ENCODE assay signal across 8 mouse cellular contexts in genomic region chr3:88336058-88337013, GRCm38 (mm10). TPM values are rescaled to one million over a fixed set of nuclear protein-coding genes. Genes with fewer than 3 reads are reported as not detected.
DNase-seq lines count a peak whose midpoint lies in the region; ATAC-seq and TF ChIP-seq lines count a peak whose summit lies in the region.

Gene Tmem79, minus strand, starts transcription at chr3:88336148.
Gene Smg5, plus strand, starts transcription at chr3:88336260.

- ATAC-seq in erythroblast, adult 5-6 weeks (replicated peaks; ENCODE audit: low FRiP score, poor library complexity, severe bottlenecking) = peak; percentile 85
- peak; percentile 86 for ATAC-seq in heart, embryonic 11.5 days (replicated peaks; ENCODE audit: insufficient number of reproducible peaks, low FRiP score, low TSS enrichment)
- ATAC-seq in kidney, embryonic 16.5 days (ENCODE audit: low FRiP score, low TSS enrichment) = peak; percentile 94

- H3K4me2 ChIP-seq in heart, embryonic 11.5 days = peak within 1 kb of the TSS; percentile 82
- peak within 1 kb of the TSS; percentile 69 for H3K4me2 ChIP-seq in kidney, embryonic 16.5 days (replicated peaks; ENCODE audit: low read depth, low read length)
- peak within 1 kb of the TSS; percentile 75 for H3K4me2 ChIP-seq in myocyte (ENCODE audit: low read depth)

- no peaks in the 10 kb centered on the region for H3K9me3 ChIP-seq in heart, embryonic 11.5 days (replicated peaks; ENCODE audit: control insufficient read depth, low read length)
- no peaks in the 10 kb centered on the region for H3K9me3 ChIP-seq in kidney, embryonic 16.5 days (ENCODE audit: low read length)

- TF ChIP-seq POLR2A in liver, adult 2 months (IDR thresholded peaks at IDR 0.05; ENCODE audit: extremely low read depth, insufficient read depth, low read length) = peak; percentile 85
- peak; percentile 97 for TF ChIP-seq POLR2A in myocyte (IDR thresholded peaks at IDR 0.05; ENCODE audit: insufficient read length, low read depth)

- WGBS in heart, embryonic 11.5 days (ENCODE audit: insufficient replicate concordance) = 1% methylated on average over 54 of the region's 66 CpGs
- 1% methylated on average over 43 of the region's 66 CpGs for WGBS in kidney, embryonic 16.5 days
- WGBS in liver, adult 2 months = 1% methylated on average over 63 of the region's 66 CpGs

- peak within 1 kb of the TSS; percentile 69 for H3ac ChIP-seq in myocyte (ENCODE audit: control insufficient read depth, insufficient read length)

- DNase-seq in B cell, adult 2 months = peak; percentile 96
- DNase-seq in brain, adult 2 months (ENCODE audit: low read depth, low spot score) = peak; percentile 98
- DNase-seq in liver, adult 2 months (ENCODE audit: extremely low read depth, low read depth, low spot score) = peak; percentile 87
- DNase-seq in splenic B cell, adult 2 months (ENCODE audit: low read depth, low spot score) = peak; percentile 98

- H3K4me3 ChIP-seq in heart, embryonic 11.5 days (ENCODE audit: low read depth, low read length) = peak within 1 kb of the TSS; percentile 89
- H3K4me3 ChIP-seq in kidney, embryonic 16.5 days (ENCODE audit: low read length) = peak within 1 kb of the TSS; percentile 87
- peak within 1 kb of the TSS; percentile 69 for H3K4me3 ChIP-seq in liver, adult 2 months (ENCODE audit: insufficient read depth, low read depth, low read length)
- peak within 1 kb of the TSS; percentile 92 for H3K4me3 ChIP-seq in myocyte

- peaks cover 14% of the 10 kb centered on the region for H3K4me1 ChIP-seq in heart, embryonic 11.5 days (ENCODE audit: control insufficient read depth, insufficient read depth, low read length)
- peaks cover 28% of the 10 kb centered on the region for H3K4me1 ChIP-seq in kidney, embryonic 16.5 days (ENCODE audit: insufficient read depth, low read length)
- peaks cover 14% of the 10 kb centered on the region for H3K4me1 ChIP-seq in liver, adult 2 months (ENCODE audit: control insufficient read depth, insufficient read depth, low read length)

- TF ChIP-seq CTCF in liver, adult 2 months (IDR thresholded peaks at IDR 0.05; ENCODE audit: low read depth, low read length) = no peak

- no peaks in the 10 kb centered on the region for H3K27me3 ChIP-seq in heart, embryonic 11.5 days (ENCODE audit: control insufficient read depth, insufficient read depth, low read length)
- H3K27me3 ChIP-seq in kidney, embryonic 16.5 days (ENCODE audit: insufficient read depth, low read length) = no peaks in the 10 kb centered on the region
- no peaks in the 10 kb centered on the region for H3K27me3 ChIP-seq in liver, adult 2 months (ENCODE audit: control insufficient read depth, insufficient read depth, low read length)
- no peaks in the 10 kb centered on the region for H3K27me3 ChIP-seq in myocyte (ENCODE audit: control insufficient read depth, insufficient read depth, insufficient read length)
- H3K27me3 ChIP-seq in splenic B cell, adult 2 months (ENCODE audit: control insufficient read depth, insufficient read depth, low read length, poor library complexity, severe bottlenecking) = no peaks in the 10 kb centered on the region

- H3K79me2 ChIP-seq in liver, adult 2 months (ENCODE audit: control insufficient read depth, insufficient read depth, low read length) = peaks cover 7% of the 10 kb centered on the region; the same call in 1 of the 2 replicates
- peaks cover 61% of the 10 kb centered on the region for H3K79me2 ChIP-seq in myocyte (ENCODE audit: control insufficient read depth, insufficient read depth)

- H3K27ac ChIP-seq in heart, embryonic 11.5 days (ENCODE audit: low read depth, low read length) = peak within 1 kb of the TSS; percentile 94
- H3K27ac ChIP-seq in kidney, embryonic 16.5 days (ENCODE audit: low read length) = peak within 1 kb of the TSS; percentile 97
- H3K27ac ChIP-seq in liver, adult 2 months (replicated peaks; ENCODE audit: insufficient read depth, low read depth, low read length) = peak within 1 kb of the TSS; percentile 77

- peak within 1 kb of the TSS; percentile 97 for H3K9ac ChIP-seq in heart, embryonic 11.5 days (ENCODE audit: low read depth, low read length)
- H3K9ac ChIP-seq in kidney, embryonic 16.5 days (replicated peaks; ENCODE audit: low read length) = peak within 1 kb of the TSS; percentile 80
- H3K9ac ChIP-seq in liver, adult 2 months (ENCODE audit: low read depth, low read length) = peak within 1 kb of the TSS; percentile 91

- H3K36me3 ChIP-seq in heart, embryonic 11.5 days (ENCODE audit: control insufficient read depth, insufficient read depth, low read length) = no peaks in the 10 kb centered on the region
- no peaks in the 10 kb centered on the region for H3K36me3 ChIP-seq in kidney, embryonic 16.5 days (ENCODE audit: insufficient read depth, low read length)
- H3K36me3 ChIP-seq in liver, adult 2 months (ENCODE audit: control insufficient read depth, insufficient read depth, low read length) = 0 out of 2 replicates have a peak, but pooled peaks cover 2% of the 10 kb centered on the region
- peaks cover 11% of the 10 kb centered on the region for H3K36me3 ChIP-seq in myocyte (ENCODE audit: control insufficient read depth, insufficient read depth)
- H3K36me3 ChIP-seq in splenic B cell, adult 2 months (ENCODE audit: control insufficient read depth, insufficient read depth, low read length, poor library complexity, severe bottlenecking) = no peaks in the 10 kb centered on the region; the same call in 1 of the 2 replicates

TF ChIP-seq in myocyte, 11 proteins besides CTCF, POLR2A, EP300 and RAD21:
- TF ChIP-seq MYOG (IDR thresholded peaks at IDR 0.05; ENCODE audit: control insufficient read depth in 1 of 3, insufficient read depth in 1 of 3, insufficient read length in 2 of 3, low read depth in 2 of 3) (peak in 1 of 3 experiments; percentile 25), MAX (IDR thresholded peaks at IDR 0.05; ENCODE audit: low read depth) (no peak), POLR2AphosphoS2 (IDR thresholded peaks at IDR 0.05; ENCODE audit: insufficient read length, low read depth) (peak; percentile 92), REST (IDR thresholded peaks at IDR 0.05; ENCODE audit: insufficient read depth, insufficient read length) (peak; percentile 0), TCF12 (IDR thresholded peaks at IDR 0.05; ENCODE audit: insufficient read depth, poor library complexity, severe bottlenecking) (no peak), MYOD1 (IDR thresholded peaks at IDR 0.05; ENCODE audit: control insufficient read depth in 1 of 3, insufficient read length in 2 of 3, low read depth in 2 of 3) (no peak), CEBPB (IDR thresholded peaks at IDR 0.05; ENCODE audit: insufficient read depth, poor library complexity, severe bottlenecking) (no peak), USF1 (IDR thresholded peaks at IDR 0.05; ENCODE audit: low read depth) (no peak), TCF3 (IDR thresholded peaks at IDR 0.05; ENCODE audit: insufficient read length, low read depth) (peak; percentile 19)

RNA-seq across cellular contexts. Expression of gene Tmem79, which starts in this region (rescaled TPM):
- total RNA-seq in erythroblast, adult 5-6 weeks (2015; ENCODE audit: low replicate concordance) = not detected in 2 replicates
- total RNA-seq in erythroblast, adult 5-6 weeks (2017; ENCODE audit: low replicate concordance) = 0.09 TPM in 1 of 2 replicates, not detected in the other
- polyA plus RNA-seq in heart, embryonic 11.5 days (2014; fragmentation: Nextera tagmentation; extraction: Ambion mirVana) = 1.3 TPM in 2 replicates
- polyA plus RNA-seq in kidney, embryonic 16.5 days (2015; fragmentation: Nextera tagmentation; extraction: Ambion mirVana) = 7.8 and 7.9 TPM in 2 replicates
- 1.1 and 1.7 TPM in 2 replicates for total RNA-seq in liver, adult 2 months (2014; rRNA removed)
- polyA plus RNA-seq in liver, adult 2 months (2012; rRNA removed) = 2.5 and 2.9 TPM in 2 replicates
- 2.3 TPM for polyA plus RNA-seq in myocyte (2012; fragmentation: generic; extraction: Trizol)

RNA-seq across cellular contexts. Expression of gene Smg5, which starts in this region (rescaled TPM):
- 28.1 and 29.5 TPM in 2 replicates for total RNA-seq in erythroblast, adult 5-6 weeks (2015; ENCODE audit: low replicate concordance)
- 45.1 and 58.0 TPM in 2 replicates for total RNA-seq in erythroblast, adult 5-6 weeks (2017; ENCODE audit: low replicate concordance)
- polyA plus RNA-seq in heart, embryonic 11.5 days (2014; fragmentation: Nextera tagmentation; extraction: Ambion mirVana) = 35.2 and 37.8 TPM in 2 replicates
- 54.7 and 61.8 TPM in 2 replicates for polyA plus RNA-seq in kidney, embryonic 16.5 days (2015; fragmentation: Nextera tagmentation; extraction: Ambion mirVana)
- 14.1 and 16.6 TPM in 2 replicates for total RNA-seq in liver, adult 2 months (2014; rRNA removed)
- polyA plus RNA-seq in liver, adult 2 months (2012; rRNA removed) = 22.6 and 36.6 TPM in 2 replicates
- 53.5 TPM for polyA plus RNA-seq in myocyte (2012; fragmentation: generic; extraction: Trizol)

Comparison
In these comparisons a context has a peak if more than half of its experiments do, and no peak if none do; other contexts are left out.
1. Peak in every context shown above with its lines: DNase-seq, ATAC-seq, H3K4me3 ChIP-seq and H3K27ac ChIP-seq.